Mouse (Mus musculus) heart, adult 2 months (tissue): ENCODE measurements around the gene Akna. TPM values are rescaled to one million over a fixed set of nuclear protein-coding genes. Genes with fewer than 3 reads are reported as not detected.
"Not testable (repeated sequence)": the region's sequence is repeated elsewhere in the genome, so short reads cannot be mapped to it uniquely, and the experiment has no call there.

Experiments used
- DNase-seq, 2 experiments: peaks; one replicate each; pipeline ENCODE4 v3.0.0; 2021
- H3K27ac ChIP-seq: fragments of 200-600 bp; 2 replicates; pipeline ENCODE4 v1.8.1; 2022
- H3K27me3 ChIP-seq: fragments of 200-500 bp; 2 replicates; pipeline ENCODE4 v1.6.1; 2012; ENCODE audit warnings: mild to moderate bottlenecking, low read length, inconsistent platforms, mixed read lengths; ENCODE audit not compliant: control insufficient read depth, insufficient read depth
- H3K36me3 ChIP-seq: fragments of 200-500 bp; 2 replicates; pipeline ENCODE4 v1.6.1; 2012; ENCODE audit warnings: low read length, inconsistent platforms; ENCODE audit not compliant: control insufficient read depth, insufficient read depth
- H3K4me1 ChIP-seq: fragments of 200-500 bp; 2 replicates; pipeline ENCODE4 v1.6.1; 2011; ENCODE audit warnings: low read length; ENCODE audit not compliant: control insufficient read depth, insufficient read depth
- H3K4me3 ChIP-seq: fragments of 200-600 bp; 2 replicates; pipeline ENCODE4 v1.8.1; 2022
- H3K79me2 ChIP-seq: fragments of 200-500 bp; replicated peaks from 2 replicates; pipeline ENCODE4 v1.6.1; 2012; ENCODE audit warnings: mild to moderate bottlenecking, inconsistent platforms, low read length, moderate library complexity, mixed read lengths; ENCODE audit not compliant: control insufficient read depth, insufficient read depth
- H3K9ac ChIP-seq: fragments of 200-500 bp; 2 replicates; pipeline ENCODE4 v1.6.1; 2012; ENCODE audit warnings: low read depth, mild to moderate bottlenecking, control low read depth, inconsistent platforms, low read length, mixed read lengths
- CTCF ChIP-seq: fragments of 200-600 bp; IDR thresholded peaks from 2 replicates; pipeline ENCODE4 v1.8.1; 2022; ENCODE audit warnings: antibody characterized with exemption, mild to moderate bottlenecking, moderate library complexity
- EP300 ChIP-seq: fragments of 200-500 bp; IDR thresholded peaks from 2 replicates; pipeline ENCODE4 v1.6.1; 2011; ENCODE audit warnings: low read depth, low read length, control low read depth; ENCODE audit not compliant: insufficient read depth
- POLR2A ChIP-seq: fragments of 200-500 bp; IDR thresholded peaks from 2 replicates; pipeline ENCODE4 v1.6.1; 2011; ENCODE audit warnings: mild to moderate bottlenecking, low read depth, low read length, control low read depth; ENCODE audit not compliant: insufficient read depth
- WGBS: fragments of 180-500 bp; shearing (Covaris S2); methylation state at CpG from one replicate; pipeline ENCODE4 v1.1.7; 2018; 5-methylcytosine and 5-hydroxymethylcytosine counted together
- intact Hi-C: fragments of 180-260 bp; cut with DNase I; formaldehyde crosslinking; loops from one replicate; pipeline ENCODE4 v1.15.1; 2025
- polyA plus RNA-seq: library from polyadenylated mRNA; depleted of rRNA; stranded (reverse); fragments of >200 nt; gene quantifications from 2 replicates; pipeline ENCODE4 v1.2.3, GENCODE M21; 2012; rRNA removed
- total RNA-seq, 2 experiments: library from RNA; stranded (reverse); gene quantifications; 2 replicates each; pipeline ENCODE4 v1.2.3; 2021

Akna gene
- total and polyA plus RNA-seq, 3 experiments = 3.5 to 4.8 (median 3.9) TPM

DNA sequence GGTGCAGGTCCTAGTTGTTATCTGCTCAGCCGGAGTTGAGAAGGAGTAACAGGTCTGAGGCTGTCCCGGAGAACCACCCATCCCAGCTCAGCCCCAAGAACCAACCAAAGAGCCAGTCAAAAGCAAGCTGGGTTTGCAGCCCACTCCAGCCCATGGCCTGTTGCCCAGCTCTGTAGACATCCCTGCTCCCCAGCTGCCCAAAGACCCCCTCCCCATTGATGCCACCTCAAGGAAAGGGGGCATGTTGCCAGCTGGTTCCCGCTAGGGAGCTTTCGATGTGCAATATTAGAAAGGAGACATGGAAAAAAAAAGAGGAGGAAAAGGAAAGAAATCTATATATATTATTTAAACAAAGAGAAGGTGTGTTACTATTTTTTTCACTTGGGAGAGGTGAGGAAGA is 69.8 kb downstream of the Akna start:
- Histone ChIP-seq H3K9ac (no peak overlapping the region), H3K27ac (no peak overlapping the region), H3K79me2 (no peaks in the 10 kb centered on the region), H3K36me3 (no peaks in the 10 kb centered on the region), H3K4me1 (no peaks in the 10 kb centered on the region), H3K4me3 (no peak overlapping the region), H3K27me3 (no peaks in the 10 kb centered on the region)
- no peak for TF ChIP-seq POLR2A
- no peak for TF ChIP-seq CTCF
- no peak for TF ChIP-seq EP300
- 84% methylated on average over 4 of the region's 4 CpGs for WGBS
- intact Hi-C loops = no loop called here
- DNase-seq = no peak

DNA sequence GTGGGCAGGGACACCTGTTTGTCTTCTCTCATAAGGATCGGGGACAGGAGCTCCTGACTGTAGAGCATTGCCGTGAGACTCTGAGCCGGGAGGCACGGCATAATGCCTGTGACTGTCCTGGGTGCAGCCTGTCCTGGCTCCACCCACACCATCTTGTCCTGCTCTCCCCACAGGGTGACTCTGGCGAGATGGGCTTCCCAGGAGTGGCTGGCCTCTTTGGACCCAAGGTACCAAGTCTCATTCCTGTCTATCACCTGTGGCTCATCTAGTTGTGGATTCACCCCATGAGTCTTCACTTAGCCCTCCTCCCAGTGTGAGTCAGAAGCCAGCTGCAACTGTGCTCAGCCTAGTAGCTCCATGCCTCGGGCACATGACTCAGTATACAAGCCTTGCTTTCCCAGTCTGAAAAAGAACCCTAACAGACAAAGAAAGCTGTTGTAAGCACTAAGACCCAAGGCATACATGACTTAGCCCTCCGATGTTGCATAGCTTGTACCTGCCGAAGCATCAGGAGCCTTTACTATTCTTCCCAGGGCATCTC is 79.8 kb downstream of the Akna start:
- no peaks in the 10 kb centered on the region for H3K36me3 ChIP-seq

DNA sequence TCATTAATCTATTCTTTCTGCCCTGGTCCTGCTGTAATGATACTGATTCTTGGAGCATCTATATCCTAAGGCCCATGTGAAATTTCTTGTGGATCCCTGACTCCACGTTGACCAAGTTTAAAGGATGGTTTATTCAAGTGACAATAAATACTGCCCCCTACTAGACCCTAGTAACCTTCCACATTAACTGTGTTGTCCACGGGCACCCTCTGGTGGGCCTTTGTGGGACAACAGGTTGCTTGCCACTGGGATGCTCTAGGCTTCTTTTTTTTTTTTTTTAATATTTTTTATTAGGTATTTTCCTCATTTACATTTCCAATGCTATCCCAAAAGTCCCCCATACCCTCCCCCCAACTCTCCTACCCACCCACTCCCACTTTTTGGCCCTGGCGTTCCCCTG is 83.6 kb downstream of the Akna start:
- H3K27me3 ChIP-seq, H3K9ac ChIP-seq, H3K4me1 ChIP-seq, H3K79me2 ChIP-seq, H3K4me3 ChIP-seq, H3K36me3 ChIP-seq, H3K27ac ChIP-seq: not testable (repeated sequence)
- 26% methylated on average over 3 of the region's 3 CpGs for WGBS
- DNase-seq = peak; percentile 51 to 77
- intact Hi-C loops = loop anchor here (1.0 to 2.0 kb wide), 3 partner anchors 104 to 161 kb away; no protein-coding TSS in a partner anchor
- TF ChIP-seq CTCF = peak; percentile 82

More for the DNA sequence above, 79.8 kb downstream of the Akna start:
- intact Hi-C loops = no loop called here
- no peak overlapping the region for H3K4me3 ChIP-seq
- WGBS = 89% methylated on average over 8 of the region's 8 CpGs
- H3K4me1 ChIP-seq = no peaks in the 10 kb centered on the region
- H3K27ac ChIP-seq = no peak overlapping the region
- TF ChIP-seq POLR2A = no peak
- TF ChIP-seq CTCF = no peak
- TF ChIP-seq EP300 = no peak
- peak in 1 of 2 experiments; percentile 5 for DNase-seq
- no peaks in the 10 kb centered on the region for H3K27me3 ChIP-seq
- H3K79me2 ChIP-seq = no peaks in the 10 kb centered on the region
- no peak overlapping the region for H3K9ac ChIP-seq

Other genes starting within 250 kb of the Akna start
- gene Ambp, start 248.6 kb downstream of the Akna start, total RNA-seq = not detected
- gene Ambp, start 248.6 kb downstream of the Akna start, polyA plus RNA-seq = 0.91 TPM in 1 of 2 replicates, not detected in the other
- gene Kif12, start 231.2 kb downstream of the Akna start, total RNA-seq = not detected
- not detected in 2 replicates for gene Kif12, start 231.2 kb downstream of the Akna start, polyA plus RNA-seq
- gene Col27a1, start 189.3 kb downstream of the Akna start, total RNA-seq = 1 to 10 TPM in 1 of 2 experiments, under 1 TPM in 1; 0.86 to 1.8 TPM
- gene Col27a1, start 189.3 kb downstream of the Akna start, polyA plus RNA-seq = 3.1 and 3.8 TPM in 2 replicates
- under 1 TPM; 0.41 to 0.65 TPM for gene Orm1, start 58.8 kb downstream of the Akna start, total RNA-seq
- 3.0 and 4.2 TPM in 2 replicates for gene Orm1, start 58.8 kb downstream of the Akna start, polyA plus RNA-seq
- gene Orm3, start 47.2 kb downstream of the Akna start, total RNA-seq = 1 to 10 TPM; 2.7 to 3.6 TPM
- 0.41 TPM in 1 of 2 replicates, not detected in the other for gene Orm3, start 47.2 kb downstream of the Akna start, polyA plus RNA-seq
- gene Orm2, start 40.9 kb downstream of the Akna start, total RNA-seq = not detected
- gene Orm2, start 40.9 kb downstream of the Akna start, polyA plus RNA-seq = 0.73 TPM in 1 of 2 replicates, not detected in the other
- gene Whrn, start 92.6 kb upstream of the Akna start, total RNA-seq = 10 to 100 TPM; 29.9 to 31.4 TPM
- 33.9 and 44.7 TPM in 2 replicates for gene Whrn, start 92.6 kb upstream of the Akna start, polyA plus RNA-seq
- 100 to 1,000 TPM; 138 to 164 TPM for gene Atp6v1g1, start 141.4 kb upstream of the Akna start, total RNA-seq
- gene Atp6v1g1, start 141.4 kb upstream of the Akna start, polyA plus RNA-seq = 53.6 and 80.9 TPM in 2 replicates
- 10 to 100 TPM; 10.9 to 11.0 TPM for gene Tmem268, start 155.4 kb upstream of the Akna start, total RNA-seq
- 8.3 and 13.0 TPM in 2 replicates for gene Tmem268, start 155.4 kb upstream of the Akna start, polyA plus RNA-seq
- not detected for gene Gm11213, start 201.9 kb upstream of the Akna start, total RNA-seq
- not detected in 2 replicates for gene Gm11213, start 201.9 kb upstream of the Akna start, polyA plus RNA-seq
- gene Tex48, start 219.1 kb upstream of the Akna start, total RNA-seq = not detected
- not detected in 2 replicates for gene Tex48, start 219.1 kb upstream of the Akna start, polyA plus RNA-seq